Comparison of ENCODE assay signal across 12 mouse cellular contexts in genomic region chr5:74994947-74995346, GRCm38 (mm10). TPM values are rescaled to one million over a fixed set of nuclear protein-coding genes. Genes with fewer than 3 reads are reported as not detected.
DNase-seq lines count a peak whose midpoint lies in the region; ATAC-seq lines count a peak whose summit lies in the region.
"Had no signal": no experiment of that assay in that cellular context is flagged by ENCODE, and none has a peak within 500 bp of the region (broad histone marks: within the 10 kb centered on the region; RNA-seq: fewer than 3 reads in every experiment).

No protein-coding gene starts in this region.

- H3K4me1 ChIP-seq in midbrain, embryonic 14.5 days (ENCODE audit: control insufficient read depth, insufficient read depth, low read length), result no peaks in the 10 kb centered on the region

- H3K4me2 ChIP-seq in midbrain, embryonic 14.5 days (ENCODE audit: low read length), result no peak overlapping the region

- peaks cover 20% of the 10 kb centered on the region; the same call in 1 of the 2 replicates for H3K9me3 ChIP-seq in midbrain, embryonic 14.5 days (ENCODE audit: control insufficient read depth, low read length)

- H3K36me3 ChIP-seq in midbrain, embryonic 14.5 days (ENCODE audit: control insufficient read depth, insufficient read depth, low read length), result 0 out of 2 replicates have a peak, but pooled peaks cover 5% of the 10 kb centered on the region

- ATAC-seq in frontal cortex, adult (ENCODE audit: low TSS enrichment), result peak; percentile 53
- no peak for ATAC-seq in midbrain, embryonic 14.5 days (ENCODE audit: low FRiP score, low TSS enrichment)
- ATAC-seq: inflammation-experienced regulatory T-cells, adult 6 months; Patski had no signal

- no peak overlapping the region for H3K27ac ChIP-seq in midbrain, embryonic 14.5 days (replicated peaks; ENCODE audit: low read depth, low read length)
- H3K27ac ChIP-seq: stomach, postnatal 0 days had no signal

- H3K27me3 ChIP-seq in midbrain, embryonic 14.5 days (ENCODE audit: control insufficient read depth, insufficient read depth, low read length), result peaks cover 60% of the 10 kb centered on the region
- H3K27me3 ChIP-seq: Patski had no signal

- H3K4me3 ChIP-seq in midbrain, embryonic 14.5 days (replicated peaks; ENCODE audit: low read depth, low read length), result no peak overlapping the region

- WGBS in midbrain, embryonic 14.5 days, result 54% methylated on average over 8 of the region's 8 CpGs

- no peak overlapping the region for H3K9ac ChIP-seq in midbrain, embryonic 14.5 days (replicated peaks; ENCODE audit: low read length)

- no peak for DNase-seq in frontal cortex, postnatal 25 days (ENCODE audit: low spot score in 2 of 2)
- DNase-seq in left cerebral cortex, adult 18-20 months (ENCODE audit: low spot score in 2 of 2), result peak; percentile 6 to 19
- DNase-seq in left cerebral cortex, adult 8-10 months (ENCODE audit: low spot score in 2 of 2), result no peak
- peak; percentile 33 to 56 for DNase-seq in frontal cortex, postnatal 10 days (ENCODE audit: low spot score in 2 of 2)
- DNase-seq in midbrain, embryonic 14.5 days, result peak; percentile 56
- no peak for DNase-seq in ovary, postnatal 36 days (ENCODE audit: low spot score)
- no peak for DNase-seq in ovary, postnatal 14 days (ENCODE audit: low spot score)
- DNase-seq: B cell, adult 2 months had no signal

RNA-seq across cellular contexts. Expression of gene Chic2, which starts 49.6 kb away (rescaled TPM):
- total RNA-seq in left cerebral cortex, adult 18-20 months (2021), result 10 to 100 TPM; 19.5 to 20.7 TPM
- 10 to 100 TPM; 13.1 to 17.3 (median 15.2) TPM for total RNA-seq in left cerebral cortex, adult 8-10 months (2022)
- 45.3 and 50.3 TPM in 2 replicates for polyA plus RNA-seq in midbrain, embryonic 14.5 days (2014; fragmentation: Nextera tagmentation; extraction: Ambion mirVana)

Comparison
In these comparisons a context has a peak if more than half of its experiments do, and no peak if none do; other contexts are left out.
1. DNase-seq: peak in left cerebral cortex, adult 18-20 months (2 of 2), frontal cortex, postnatal 10 days (2 of 2) and midbrain, embryonic 14.5 days (single experiment); none in frontal cortex, postnatal 25 days (0 of 2), left cerebral cortex, adult 8-10 months (0 of 2), ovary, postnatal 36 days (single experiment) and ovary, postnatal 14 days (single experiment).